Mouse (Mus musculus) c-Kit-positive CD71-negative TER-119-negative erythroid progenitor cells, embryonic 14.5 days (primary cell): ENCODE data around the gene Rnf34.

Source experiments
- DNase-seq: peaks from one replicate; pipeline ENCODE4 v3.0.0-alpha.2; 2013; ENCODE audit warnings: low read depth

Rnf34 gene

DNA sequence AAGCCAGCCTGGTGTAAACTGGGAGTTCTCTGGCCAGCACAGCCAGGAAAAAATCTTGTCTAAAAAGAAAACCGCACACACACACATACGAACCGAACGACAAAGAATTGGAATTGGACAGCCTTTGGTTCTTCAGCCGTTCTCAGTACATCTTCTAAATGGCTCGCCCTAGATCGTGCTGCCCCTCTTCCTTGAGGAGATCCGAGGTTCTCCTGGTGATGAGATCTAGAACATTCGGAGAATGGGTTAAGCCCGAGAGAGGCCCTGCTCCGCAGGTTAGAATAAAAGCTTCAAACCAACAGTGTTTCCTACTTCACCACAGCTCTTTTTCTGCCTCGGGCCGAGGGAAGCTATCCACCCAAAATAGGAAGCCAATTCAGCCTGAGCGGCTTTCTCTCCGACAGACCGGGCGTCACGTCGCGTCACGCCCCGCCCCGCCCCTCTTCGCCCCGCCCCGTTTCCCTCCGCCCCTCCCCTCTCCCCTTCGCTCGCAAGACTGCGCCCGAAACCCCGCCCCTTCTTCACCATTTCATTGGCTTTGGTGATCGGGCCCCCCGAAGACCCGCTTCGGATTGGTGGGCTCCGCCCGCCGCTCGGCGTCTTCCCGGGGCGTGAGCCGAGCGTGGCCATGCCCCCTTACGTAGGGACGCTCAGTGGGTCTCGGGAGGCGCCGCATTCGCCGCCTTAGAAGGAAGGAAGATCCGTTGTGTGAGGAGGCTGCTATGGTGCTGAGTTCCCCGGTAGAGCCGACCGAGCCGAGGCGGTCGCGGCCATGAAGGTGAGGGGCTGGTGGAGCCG is at the start of gene Rnf34:
Gene Rnf34 (plus strand): TSS at position 528 of the 798 bp plus-strand sequence.
- DNase-seq: peak; percentile 97

DNA sequence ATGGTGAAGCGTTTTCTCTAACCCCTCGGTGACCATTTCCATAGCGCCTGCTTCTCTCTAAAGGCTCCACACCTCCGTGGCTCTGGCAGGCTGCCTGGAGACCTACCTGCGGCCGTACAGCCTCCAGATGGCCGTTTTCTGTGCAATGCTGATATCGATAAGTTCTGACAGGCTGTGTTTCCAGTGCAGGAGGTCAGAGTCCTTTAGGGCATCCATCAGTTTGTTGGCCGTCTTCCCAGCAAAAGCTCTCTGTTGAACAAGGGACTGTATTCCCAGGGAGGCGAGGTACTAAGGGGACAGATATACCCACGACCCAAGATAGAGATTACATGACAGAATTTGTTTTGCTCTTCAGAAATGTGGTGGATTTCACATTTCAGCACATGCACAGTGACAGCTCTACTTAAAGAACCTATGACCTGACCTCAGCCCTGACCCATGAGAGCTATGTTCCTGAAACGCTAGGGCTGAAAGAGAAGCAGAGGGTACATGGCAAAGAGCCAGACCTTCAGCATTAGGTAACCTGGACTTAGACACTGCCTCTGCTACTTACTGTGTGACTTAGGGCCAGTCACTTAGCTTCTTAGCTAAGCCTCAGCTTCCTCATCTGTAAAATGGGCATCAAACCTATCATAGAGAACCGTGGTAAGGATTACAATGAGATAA is 49.4 kb upstream of the Rnf34 start:
- no peak for DNase-seq

DNA sequence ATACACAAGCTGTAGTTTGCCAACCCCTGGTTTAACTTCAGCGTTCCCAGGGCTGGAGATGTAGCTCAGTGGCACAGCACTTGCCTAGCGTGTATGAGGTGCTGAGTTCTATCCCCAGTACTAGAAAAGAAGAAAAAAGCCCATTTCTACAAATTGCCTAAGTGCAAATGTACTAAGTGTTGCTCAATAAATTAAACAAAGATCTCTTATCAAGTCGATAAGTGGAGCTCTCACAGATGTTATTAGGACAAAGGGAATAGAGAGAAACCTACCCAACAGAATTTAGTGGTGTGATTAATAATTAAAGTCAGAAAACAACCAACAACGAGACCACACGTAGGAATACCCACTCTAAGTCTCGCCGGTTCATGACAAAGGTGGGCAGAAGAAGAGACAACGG is 48.2 kb upstream of the Rnf34 start:
- DNase-seq: no peak

DNA sequence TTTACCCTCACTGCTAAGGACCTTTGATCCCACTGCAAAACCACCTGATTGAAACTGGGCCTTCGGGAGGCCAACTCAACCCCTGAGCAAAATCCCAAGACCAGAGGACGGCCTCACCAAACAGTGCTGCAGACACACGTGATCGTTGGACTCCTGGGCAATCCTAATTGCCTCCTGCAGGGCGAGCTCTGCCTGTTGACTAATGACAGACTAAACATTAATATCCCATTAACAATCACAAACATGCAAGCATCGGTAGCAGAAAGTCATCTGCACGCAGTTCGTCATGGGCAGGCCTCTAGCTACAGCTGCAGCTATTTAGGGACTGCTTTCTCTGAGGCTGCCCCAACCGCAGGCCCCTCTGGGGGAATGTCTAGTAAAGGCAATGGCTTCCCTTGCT is 47.1 kb upstream of the Rnf34 start:
- DNase-seq: no peak

DNA sequence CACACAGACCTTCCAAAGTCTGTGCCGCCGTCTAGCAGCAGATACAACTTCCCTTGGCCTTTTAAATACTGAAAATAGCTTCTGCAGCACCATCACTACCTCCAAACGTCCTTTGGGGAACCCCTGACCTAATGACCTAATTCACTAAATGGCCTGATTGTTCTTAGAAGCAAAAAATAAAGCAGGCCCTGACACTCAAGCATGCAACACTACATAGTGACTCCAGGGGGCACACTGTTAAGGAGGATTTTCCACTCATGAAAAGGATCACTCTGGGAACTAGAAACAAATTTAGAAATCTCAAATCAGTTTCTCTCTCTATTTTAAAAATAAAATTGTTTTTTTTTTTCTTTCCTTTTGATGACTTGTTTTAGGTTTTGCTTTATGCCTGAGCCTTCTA is 44.3 kb upstream of the Rnf34 start:
- DNase-seq: no peak

DNA sequence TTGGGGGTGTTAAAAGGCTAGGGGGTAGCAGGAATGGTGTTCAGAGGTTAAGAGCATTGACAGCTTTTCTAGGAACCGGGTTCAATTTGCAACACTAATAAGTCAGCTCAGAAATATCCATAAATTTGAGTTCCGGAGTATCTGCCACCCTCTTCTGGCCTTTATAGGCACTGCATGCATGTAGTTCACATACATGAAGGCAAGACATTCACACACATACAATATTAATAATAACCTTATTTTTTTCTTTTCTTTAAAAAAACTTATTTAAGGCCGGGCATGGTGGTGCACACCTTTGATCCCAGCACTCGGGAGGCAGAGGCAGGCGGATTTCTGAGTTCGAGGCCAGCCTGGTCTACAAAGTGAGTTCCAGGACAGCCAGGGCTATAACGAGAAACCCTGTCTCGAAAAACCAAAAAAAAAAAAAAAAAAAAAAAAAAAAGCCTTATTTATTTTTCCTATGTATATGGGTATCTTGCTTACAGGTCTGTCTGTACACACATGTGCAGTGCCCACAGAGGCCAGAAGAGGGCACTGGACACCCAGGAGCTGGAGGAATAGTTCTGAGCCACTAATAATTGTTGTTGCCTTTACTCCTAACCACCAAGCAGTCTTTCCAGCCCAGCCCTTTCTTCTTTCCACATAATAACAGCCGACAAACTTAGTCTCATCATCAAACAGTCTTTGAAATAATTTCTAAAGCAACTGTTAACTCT is 38.3 kb upstream of the Rnf34 start:
- peak; percentile 75 for DNase-seq

DNA sequence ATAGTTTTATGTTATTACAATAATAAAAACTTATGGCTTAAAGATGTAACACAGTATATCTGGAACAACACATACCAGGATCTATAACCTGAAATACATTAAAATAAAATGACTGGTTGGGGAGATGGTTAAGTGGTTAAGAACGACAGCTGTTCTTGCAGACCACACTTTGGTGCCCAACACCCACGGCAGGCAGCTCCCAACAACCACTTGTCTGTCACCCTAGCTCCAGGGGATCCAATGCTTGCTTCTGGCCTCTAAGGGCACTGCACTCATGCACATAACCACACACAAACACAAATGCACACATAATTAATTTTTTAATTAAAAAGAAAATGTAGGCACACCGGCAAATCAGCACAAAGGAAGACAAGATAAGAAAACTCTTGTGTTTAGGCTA is 37.1 kb upstream of the Rnf34 start:
- no peak for DNase-seq

DNA sequence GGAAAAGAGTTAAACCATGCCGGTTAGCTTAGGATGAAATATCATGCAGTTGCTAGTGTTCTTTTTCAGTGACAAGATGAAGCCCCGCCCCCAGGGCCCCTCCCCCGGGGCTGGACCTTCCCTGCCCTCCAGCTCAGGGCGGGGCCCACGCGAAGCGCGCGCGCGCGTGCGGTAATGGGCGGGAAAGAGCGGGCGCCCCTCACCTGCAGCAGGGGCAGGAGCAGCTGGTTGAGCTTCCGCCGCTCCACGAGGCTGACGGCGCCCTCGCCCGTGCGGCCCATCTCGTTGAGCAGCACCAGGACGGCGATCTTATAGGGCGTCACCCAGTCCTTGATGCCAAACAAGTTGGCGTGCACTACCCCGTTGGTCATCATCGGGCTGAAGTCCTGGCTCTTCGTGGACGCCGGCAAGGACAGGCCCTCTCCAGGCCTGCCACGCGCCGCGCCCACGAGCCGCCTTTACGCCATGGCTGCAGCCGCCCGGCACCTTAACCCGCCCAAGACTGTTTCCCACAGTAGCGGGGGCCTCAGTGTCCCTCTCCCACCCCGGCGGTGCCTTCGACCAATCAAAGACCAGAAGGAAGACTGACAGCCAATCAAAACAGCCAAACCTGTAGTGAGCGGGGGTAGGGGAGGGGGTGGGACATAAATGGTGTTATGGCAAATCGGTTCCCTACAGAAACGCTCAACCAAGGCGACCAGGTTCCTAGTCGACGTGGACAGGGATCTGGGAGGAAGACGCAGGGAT is 28.9 kb upstream of the Rnf34 start, which contains the start of gene Anapc5:
Gene Anapc5 (minus strand): TSS at position 563 of the 747 bp plus-strand sequence.
- DNase-seq: peak; percentile 98

DNA sequence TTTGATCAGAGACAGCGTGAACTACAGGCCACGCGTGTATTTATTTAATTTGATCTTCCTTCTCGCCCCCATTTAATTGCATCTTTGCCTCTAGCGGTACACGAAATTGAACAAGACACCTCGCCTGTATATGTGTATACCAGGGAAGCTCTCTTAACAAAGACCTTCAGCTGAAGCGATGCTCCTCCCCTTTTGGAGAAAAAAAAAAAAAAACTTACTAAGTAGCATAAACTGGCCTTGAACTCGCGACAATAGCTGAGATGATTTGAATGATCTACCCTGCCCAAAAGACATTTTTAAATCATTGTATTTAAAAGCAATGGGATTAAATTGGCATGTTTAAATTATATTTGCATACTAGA is 28.3 kb upstream of the Rnf34 start:
- no peak for DNase-seq

DNA sequence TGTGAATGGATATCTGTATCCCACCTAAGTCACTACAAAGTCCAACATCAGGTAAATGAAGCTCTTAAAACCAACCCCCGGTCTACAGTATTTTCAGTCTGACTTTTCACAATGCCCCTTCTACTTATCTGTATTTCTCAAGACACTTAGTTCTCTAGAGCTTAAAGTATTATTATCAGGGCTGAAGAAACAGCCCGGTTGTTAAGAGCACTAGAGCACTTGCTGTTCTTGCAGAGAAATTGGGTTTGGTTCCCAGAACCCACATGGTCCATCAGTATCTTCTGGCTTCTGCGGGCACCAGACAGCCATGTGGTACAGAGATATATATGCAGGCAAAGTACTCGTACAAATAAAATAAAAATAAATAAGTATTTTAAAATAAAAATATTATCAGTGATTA is 27.4 kb upstream of the Rnf34 start:
- DNase-seq: no peak

DNA sequence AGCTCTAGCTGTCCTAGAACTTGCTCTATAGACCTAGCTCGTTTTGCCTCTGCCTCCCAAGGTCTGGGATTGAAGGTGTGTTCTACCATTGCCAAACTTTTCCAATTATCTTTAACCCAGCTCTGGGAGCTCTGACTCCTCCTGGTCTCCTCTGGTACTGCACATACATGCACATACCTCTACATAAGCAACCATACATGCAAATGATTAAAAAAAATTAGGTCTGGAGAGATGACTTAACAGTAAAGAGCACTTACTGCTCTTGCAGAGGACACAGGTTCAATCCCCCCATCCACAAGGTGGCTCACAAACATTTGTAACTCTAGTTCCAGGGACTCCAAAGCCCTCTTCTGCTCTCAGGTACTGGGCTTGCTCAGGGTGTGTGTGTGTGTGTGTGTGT is 25.9 kb upstream of the Rnf34 start:
- DNase-seq: no peak

DNA sequence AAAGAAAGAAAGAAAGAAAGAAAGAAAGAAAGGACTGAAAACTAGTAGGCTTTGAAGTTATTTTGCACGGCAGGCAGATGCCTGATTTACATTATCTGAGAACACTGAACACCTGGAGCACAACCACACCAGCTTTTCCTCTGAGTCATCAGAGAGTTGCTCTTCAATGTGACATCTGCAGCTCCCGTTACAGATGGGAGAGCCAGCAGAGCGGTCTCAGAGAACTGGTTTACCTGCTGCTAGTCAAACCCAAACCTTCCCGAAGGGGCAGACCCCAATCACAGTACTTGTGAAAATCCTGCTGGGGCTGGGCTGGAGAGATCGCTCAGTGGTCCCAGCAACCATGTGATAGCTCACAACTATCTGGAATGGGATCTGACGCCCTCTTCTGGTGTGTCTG is 25.4 kb upstream of the Rnf34 start:
- no peak for DNase-seq

DNA sequence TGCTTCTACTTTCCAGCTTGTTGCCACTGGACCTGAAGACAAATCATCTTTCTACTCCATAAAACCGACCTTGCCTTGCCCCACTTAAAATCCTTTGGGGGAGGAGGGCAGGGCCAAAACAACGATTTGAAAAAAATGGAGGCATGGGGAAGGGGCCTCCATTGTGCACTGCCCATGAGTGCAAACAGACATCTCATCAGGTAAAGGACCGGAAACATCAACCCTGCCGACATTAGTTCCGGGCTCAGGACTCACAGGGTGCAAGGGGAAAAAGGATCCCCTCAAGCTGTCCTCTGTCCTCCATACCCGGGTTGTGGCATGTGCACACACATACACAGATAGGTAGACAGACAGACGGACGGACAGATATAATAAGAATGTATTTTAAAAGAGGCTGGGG is 24.7 kb upstream of the Rnf34 start:
- DNase-seq: no peak

DNA sequence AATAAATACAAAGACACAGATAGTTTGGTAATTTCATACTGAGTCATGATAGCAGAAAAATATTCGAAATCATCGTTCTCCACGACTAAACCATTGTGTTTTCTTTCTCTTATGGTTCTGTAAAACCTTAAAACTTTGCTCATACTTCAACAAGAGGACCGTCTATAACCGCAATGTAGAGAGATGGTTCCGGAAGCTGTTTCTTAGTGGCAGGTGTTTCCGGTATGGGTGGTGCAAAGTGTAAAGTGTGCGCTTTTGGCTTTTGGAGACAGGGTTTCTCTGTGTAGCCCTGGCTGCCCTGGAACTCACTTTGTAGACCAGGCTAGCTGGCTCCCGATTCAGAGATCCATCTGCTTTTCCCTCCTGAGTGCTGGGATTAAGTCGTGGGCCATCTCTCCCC is 17.3 kb upstream of the Rnf34 start:
- DNase-seq: no peak

DNA sequence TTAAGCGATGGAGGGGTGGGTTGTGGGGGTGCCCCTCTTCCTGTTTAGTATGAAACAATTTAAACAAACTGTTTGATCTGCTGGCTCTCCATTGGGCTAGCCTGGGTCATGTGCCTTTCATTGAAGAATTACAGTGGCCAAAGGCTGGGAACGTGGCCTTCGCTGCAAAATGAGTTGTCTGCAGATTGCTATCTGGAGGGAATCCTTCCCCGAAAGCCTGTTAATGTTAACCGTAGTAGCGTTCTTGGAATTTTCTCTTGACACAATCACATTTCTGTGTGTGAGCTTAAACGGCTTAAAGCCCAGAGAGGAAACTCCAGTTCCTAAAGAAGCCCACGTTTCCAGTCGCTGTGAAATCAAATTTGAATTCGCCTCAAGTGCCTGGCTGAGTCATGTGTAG is 16.9 kb upstream of the Rnf34 start:
- no peak for DNase-seq

DNA sequence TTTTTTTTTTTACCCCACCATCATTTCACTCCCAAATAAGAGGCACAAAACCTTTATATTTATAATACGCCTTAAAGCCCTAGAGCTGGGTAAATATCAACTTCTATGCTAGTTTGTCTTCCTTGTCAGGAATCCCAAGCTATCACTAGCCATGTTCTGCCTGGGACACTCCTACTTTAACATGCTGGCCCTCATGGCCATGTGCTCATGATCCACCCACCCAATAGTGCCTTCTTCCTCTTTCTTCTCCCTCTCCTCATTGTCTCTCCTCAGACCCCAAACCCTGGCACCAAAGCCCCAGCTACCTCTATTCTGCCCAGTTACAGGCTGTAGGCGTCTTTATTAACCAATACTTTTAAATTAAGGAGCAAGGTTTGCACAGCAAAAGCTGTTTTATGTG is 8.7 kb upstream of the Rnf34 start:
- no peak for DNase-seq

DNA sequence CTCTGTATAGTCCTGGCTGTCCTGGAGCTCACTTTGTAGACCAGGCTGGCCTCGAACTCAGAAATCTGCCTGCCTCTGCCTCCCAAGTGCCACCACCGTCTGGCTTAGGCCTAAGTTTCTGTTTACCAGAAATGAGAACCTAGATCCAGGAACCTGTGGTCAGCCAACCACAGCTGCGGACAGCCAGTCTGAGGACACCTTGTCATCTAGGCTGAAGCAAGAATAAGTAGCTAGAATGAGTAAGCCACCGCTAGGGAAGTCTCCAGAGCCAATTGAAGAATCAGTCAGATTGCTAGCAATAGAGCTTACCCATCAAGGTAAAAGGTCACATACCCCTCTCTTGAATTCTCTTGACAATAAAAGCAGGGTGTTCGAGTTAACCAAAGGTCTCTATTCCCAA is 6.0 kb upstream of the Rnf34 start:
- no peak for DNase-seq

DNA sequence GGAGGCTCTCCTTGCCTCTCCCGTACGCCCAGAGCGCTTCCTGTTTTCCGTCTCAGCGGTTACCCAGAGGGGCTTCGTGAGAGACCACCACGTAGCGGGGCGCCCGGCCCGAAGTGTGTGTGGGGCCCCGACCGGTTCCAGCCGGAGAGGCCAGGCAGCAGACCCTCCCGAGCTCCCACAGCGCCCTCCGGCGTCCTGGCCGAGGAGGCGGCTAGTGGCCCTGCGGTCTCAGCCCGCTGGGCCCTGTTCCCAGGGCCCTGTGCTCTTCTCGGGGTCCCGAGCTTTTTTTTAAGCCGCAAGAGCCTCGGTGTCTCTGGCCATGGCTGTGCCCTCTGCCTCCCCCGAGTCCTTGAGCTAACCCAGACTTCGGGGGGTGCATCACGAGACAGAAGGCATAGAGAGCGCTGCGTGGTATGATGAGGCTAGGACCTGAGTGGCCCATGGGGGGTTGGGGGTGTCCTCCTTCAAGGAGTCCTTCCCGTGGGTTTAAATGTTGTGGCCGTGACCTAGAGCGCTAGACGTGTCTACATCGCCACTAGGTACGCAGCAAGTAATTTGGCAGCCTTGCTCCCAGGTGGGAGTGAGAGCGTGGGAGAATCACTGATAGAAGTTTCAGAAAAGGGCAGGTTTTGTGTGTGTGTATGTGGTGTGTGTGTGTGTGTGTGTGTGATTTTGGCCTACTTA is 613 bp downstream of the Rnf34 start:
- DNase-seq: no peak

DNA sequence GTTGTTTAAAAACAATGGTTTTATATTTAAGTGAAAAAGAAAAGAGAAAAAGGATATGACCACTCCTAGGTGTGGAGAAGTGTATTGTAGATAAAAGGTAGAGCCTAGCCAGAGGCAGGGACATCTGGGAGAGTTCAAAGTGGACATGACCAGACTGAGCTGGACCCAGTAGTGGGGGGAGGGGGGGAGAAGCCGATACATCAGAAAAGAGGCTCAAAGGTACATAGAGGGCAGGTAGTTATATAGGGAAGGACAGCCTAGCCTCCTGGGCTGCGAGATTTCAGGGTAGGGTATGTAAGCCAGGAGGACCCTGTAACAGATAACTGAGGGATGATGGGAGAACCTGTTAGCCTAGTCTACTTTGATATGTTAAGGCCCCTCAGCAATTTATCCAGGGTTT is 2.8 kb downstream of the Rnf34 start:
- no peak for DNase-seq

DNA sequence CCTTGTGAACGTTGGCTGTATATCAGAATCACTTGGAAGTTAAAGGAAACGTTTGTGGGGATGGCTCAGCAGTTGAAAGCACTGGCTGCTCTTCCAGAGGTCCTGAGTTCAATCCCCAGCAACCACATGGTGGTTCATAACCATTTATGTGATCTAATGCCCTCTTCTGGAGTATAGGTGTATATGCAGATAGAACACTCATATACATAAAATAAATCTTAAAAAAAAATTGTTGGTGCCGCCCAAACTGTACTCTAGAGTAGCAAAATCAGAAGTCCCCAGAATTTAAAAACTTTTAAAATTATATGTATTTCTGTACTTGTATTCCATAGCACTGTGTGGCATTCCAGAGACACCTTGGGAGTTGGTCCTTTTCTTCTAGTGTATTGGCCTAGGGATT is 6.0 kb downstream of the Rnf34 start:
- DNase-seq: no peak

DNA sequence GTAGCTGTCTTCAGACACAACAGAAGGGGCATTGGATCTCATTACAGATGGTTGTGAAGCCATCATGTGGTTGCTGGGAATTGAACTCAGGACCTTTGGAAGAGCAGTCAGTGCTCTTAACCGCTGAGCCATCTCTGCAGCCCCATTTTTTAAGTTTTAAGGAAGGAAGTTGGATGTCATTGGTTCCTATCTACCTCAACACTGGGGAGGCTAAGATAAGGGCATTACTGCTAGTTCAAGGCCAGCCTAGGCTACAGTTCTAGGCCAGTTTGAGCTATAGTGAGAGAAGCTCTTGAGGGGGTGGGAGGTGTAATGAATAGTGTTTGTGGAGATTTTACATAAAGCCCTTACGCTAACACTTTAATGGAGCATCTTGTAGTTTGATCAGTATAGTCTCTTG is 13.2 kb downstream of the Rnf34 start:
- no peak for DNase-seq

DNA sequence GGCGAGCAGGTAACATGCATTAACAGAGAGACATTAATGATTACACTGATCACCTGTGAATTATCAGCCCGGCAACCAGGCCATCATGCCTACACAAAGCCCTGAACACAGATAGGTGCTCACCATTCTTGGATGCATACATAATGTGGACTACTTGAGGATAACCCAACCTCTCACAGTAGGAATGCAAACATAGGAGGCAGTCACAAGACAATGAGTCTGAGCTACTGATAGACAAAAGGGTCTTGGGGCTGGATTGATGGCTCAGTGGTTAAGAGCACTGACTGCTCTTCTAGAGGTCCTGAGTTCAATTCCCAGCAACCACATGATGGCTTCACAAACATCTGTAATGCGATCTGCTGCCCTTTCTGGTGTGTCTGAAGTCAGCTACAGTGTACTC is 22.8 kb downstream of the Rnf34 start:
- no peak for DNase-seq
